Mouse (Mus musculus) lung, postnatal 0 days (tissue): ENCODE measurements around the gene Cby1. TPM values are rescaled to one million over a fixed set of nuclear protein-coding genes. Genes with fewer than 3 reads are reported as not detected.

Experiments
- ATAC-seq: fragments of 200-750 bp; cut with Nextera tagmentation; 2 replicates; pipeline ENCODE4 v1.8.0; 2017; ENCODE audit warnings: moderate library complexity
- DNase-seq: peaks from one replicate; pipeline ENCODE4 v3.0.0-alpha.2; 2016; ENCODE audit warnings: low spot score
- H3K27ac ChIP-seq: fragments of 300-500 bp; sonication (generic); 2 replicates; pipeline ENCODE4 v1.5.1; 2014; ENCODE audit warnings: antibody characterized with exemption, mild to moderate bottlenecking, low read length, mixed read lengths
- H3K27me3 ChIP-seq: fragments of 300-500 bp; sonication (generic); replicated peaks from 2 replicates; pipeline ENCODE4 v1.6.1; 2014; ENCODE audit warnings: low read length, mixed read lengths; ENCODE audit not compliant: insufficient read depth
- H3K36me3 ChIP-seq: fragments of 300-500 bp; sonication (generic); 2 replicates; pipeline ENCODE4 v1.6.1; 2014; ENCODE audit warnings: low read length, mixed read lengths; ENCODE audit not compliant: insufficient read depth
- H3K4me1 ChIP-seq: fragments of 300-500 bp; sonication (generic); 2 replicates; pipeline ENCODE4 v1.6.1; 2014; ENCODE audit warnings: antibody characterized with exemption, low read depth, low read length, mixed read lengths; ENCODE audit not compliant: insufficient read depth
- H3K4me2 ChIP-seq: fragments of 300-500 bp; sonication (generic); replicated peaks from 2 replicates; pipeline ENCODE4 v1.6.1; 2014; ENCODE audit warnings: low read depth, mild to moderate bottlenecking, low read length, moderate library complexity, mixed read lengths
- H3K4me3 ChIP-seq: fragments of 300-500 bp; sonication (generic); 2 replicates; pipeline ENCODE4 v1.5.1; 2014; ENCODE audit warnings: low read depth, low read length
- H3K9ac ChIP-seq: fragments of 300-500 bp; sonication (generic); replicated peaks from 2 replicates; pipeline ENCODE4 v1.6.1; 2014; ENCODE audit warnings: low read depth, mild to moderate bottlenecking
- H3K9me3 ChIP-seq: fragments of 300-500 bp; sonication (generic); 2 replicates; pipeline ENCODE4 v1.6.1; 2016; ENCODE audit warnings: low read length, mixed read lengths
- CTCF ChIP-seq: IDR thresholded peaks from 2 replicates; pipeline ENCODE4 v1.5.1; 2016; ENCODE audit warnings: antibody characterized with exemption, mild to moderate bottlenecking
- EP300 ChIP-seq: IDR thresholded peaks from 2 replicates; pipeline ENCODE4 v1.6.1; 2016; ENCODE audit warnings: antibody characterized with exemption, mild to moderate bottlenecking, control low read depth
- WGBS: fragments of 180-500 bp; shearing (Covaris S2); extraction: QIAGEN DNeasy Blood & Tissue Kit; methylation state at CpG from one replicate; pipeline ENCODE4 v1.1.7; 2014; 5-methylcytosine and 5-hydroxymethylcytosine counted together
- polyA plus RNA-seq: library from polyadenylated mRNA; unstranded; fragments of >200 nt; fragmentation: Nextera tagmentation; extraction: Ambion mirVana; gene quantifications from 2 replicates; pipeline ENCODE4 v1.2.1, GENCODE M21; 2015

Gene Cby1
- polyA plus RNA-seq, 1 experiment from 2014 or later = 45.3 TPM

DNA sequence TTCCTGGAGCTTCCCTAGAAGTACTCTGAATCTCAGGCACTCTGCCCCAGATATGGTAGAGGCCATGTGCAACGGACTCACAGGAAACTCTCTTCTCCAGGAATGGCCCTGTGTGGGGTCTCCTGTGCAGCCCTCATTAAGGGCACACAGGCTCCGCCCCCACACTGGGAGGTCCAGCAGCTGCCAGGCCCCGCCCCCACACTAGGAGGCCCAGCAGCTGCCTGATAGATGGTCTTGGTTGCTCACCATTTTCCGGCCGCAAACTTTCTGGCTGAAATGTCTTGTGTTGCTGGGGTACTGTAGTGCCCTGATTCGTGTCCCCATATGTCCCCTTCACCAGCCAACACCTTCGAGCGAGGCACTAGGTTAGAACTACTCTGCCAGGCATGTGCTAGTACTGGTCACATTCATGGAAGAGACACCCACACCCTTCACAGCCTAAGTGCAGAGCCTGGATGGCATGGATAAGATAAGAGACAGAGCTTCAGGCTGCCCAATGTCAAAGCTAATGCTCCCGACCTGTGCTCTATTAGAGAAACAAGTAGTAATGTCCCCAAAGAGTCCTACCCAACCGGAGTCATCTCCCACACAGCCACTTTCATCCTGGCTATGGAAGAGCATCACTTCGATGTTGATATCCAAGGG lies 39.1 kb upstream of the Cby1 start:
- no peak overlapping the region for H3K4me3 ChIP-seq
- H3K36me3 ChIP-seq = 0 out of 2 replicates have a peak, but pooled peaks cover 4% of the 10 kb centered on the region
- ATAC-seq = no peak
- no peak overlapping the region for H3K27ac ChIP-seq
- WGBS = 72% methylated on average over 11 of the region's 11 CpGs
- no peak for DNase-seq
- no peak overlapping the region for H3K9ac ChIP-seq
- H3K4me2 ChIP-seq = no peak overlapping the region
- no peak for TF ChIP-seq CTCF
- no peak for TF ChIP-seq EP300
- no peaks in the 10 kb centered on the region for H3K27me3 ChIP-seq
- no peaks in the 10 kb centered on the region for H3K4me1 ChIP-seq
- H3K9me3 ChIP-seq = no peaks in the 10 kb centered on the region

DNA sequence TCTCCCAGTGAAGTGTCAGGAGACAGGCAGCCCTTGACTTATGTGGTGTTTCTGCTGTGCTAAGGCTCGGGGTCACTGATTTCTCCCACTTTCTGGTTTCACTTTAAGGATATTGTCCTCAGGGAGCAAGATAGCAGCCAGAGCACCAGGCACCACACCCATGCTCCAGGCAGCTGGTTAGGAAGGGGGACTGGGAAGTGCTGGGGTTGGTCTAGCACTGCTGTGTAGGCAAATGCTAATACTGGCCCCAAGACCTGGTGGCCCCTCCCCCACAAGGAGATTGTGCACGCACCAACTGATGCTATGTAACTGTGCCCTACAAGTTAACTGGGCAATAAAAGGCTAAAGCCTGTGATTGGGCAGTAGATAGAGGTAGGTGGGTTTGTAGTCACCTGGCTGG lies 28.5 kb upstream of the Cby1 start:
- Histone ChIP-seq H3K27ac (no peak overlapping the region), H3K4me3 (no peak overlapping the region), H3K27me3 (no peaks in the 10 kb centered on the region), H3K4me2 (no peak overlapping the region), H3K36me3 (no peaks in the 10 kb centered on the region), H3K9ac (no peak overlapping the region), H3K4me1 (no peaks in the 10 kb centered on the region), H3K9me3 (no peaks in the 10 kb centered on the region)
- DNase-seq (no peak), ATAC-seq (no peak)
- WGBS = 64% methylated on average over 2 of the region's 2 CpGs
- TF ChIP-seq EP300 (no peak), CTCF (no peak)

DNA sequence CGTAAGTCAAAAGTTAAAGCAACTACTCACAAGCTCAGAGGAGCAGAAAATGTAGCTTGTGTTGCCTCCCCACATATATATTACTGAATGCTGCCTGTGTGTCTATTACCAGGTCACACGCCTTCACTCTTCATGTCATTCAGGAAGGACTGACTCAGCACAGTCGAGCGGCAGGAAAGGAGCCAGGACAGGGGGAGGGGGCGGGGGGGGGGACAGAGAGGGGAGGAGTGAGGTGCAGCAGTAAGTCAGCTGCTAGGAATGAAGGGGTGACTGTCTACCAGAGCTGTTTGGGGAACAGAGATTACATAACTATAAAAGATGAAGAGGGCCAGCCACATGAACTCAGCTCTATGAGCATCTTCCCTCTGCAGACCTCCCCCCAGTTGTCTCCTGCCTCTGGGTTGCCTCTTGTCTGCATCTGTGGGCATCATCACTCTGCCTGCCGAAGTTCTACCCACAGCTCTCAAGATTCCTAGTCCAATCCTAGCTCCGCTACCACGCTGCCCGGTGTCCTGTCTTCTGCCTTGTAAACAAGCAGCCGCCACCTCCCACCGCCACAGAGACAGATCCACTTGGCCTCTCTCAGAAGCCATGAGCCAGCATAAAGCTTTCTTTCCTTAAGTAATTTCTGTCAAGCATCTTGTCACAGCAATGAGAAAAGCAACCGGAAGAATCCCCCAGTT lies 17.7 kb upstream of the Cby1 start:
- H3K27ac ChIP-seq = no peak overlapping the region
- no peaks in the 10 kb centered on the region for H3K9me3 ChIP-seq
- 55% methylated on average over 11 of the region's 12 CpGs for WGBS
- ATAC-seq = no peak
- H3K9ac ChIP-seq = no peak overlapping the region
- no peaks in the 10 kb centered on the region for H3K4me1 ChIP-seq
- no peak overlapping the region for H3K4me2 ChIP-seq
- H3K36me3 ChIP-seq = no peaks in the 10 kb centered on the region
- H3K27me3 ChIP-seq = no peaks in the 10 kb centered on the region
- H3K4me3 ChIP-seq = no peak overlapping the region
- TF ChIP-seq EP300 (no peak), CTCF (no peak)
- DNase-seq = no peak

DNA sequence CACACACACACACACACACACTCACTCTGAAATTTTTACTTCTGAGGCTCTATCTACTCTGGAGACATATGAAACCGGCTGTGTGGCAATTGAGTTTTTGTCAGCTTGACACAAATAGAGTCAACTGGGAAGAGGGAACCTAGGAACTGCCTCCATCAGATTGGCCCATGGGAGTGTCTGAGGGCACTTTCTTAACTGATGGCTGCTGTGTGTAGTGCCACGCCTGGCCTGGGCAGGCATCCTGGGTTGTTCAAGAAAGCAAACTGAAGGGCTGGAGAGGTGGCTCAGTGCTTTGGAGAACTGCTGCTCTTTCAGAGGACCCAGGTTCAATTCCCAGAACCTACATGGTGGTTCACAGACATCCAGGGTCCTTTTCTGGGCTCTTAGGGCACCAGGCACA lies 13.5 kb upstream of the Cby1 start:
- Histone ChIP-seq H3K4me3 (no peak overlapping the region), H3K27me3 (no peaks in the 10 kb centered on the region), H3K36me3 (0 out of 2 replicates have a peak, but pooled peaks cover 3% of the 10 kb centered on the region), H3K4me1 (no peaks in the 10 kb centered on the region), H3K27ac (no peak overlapping the region), H3K9me3 (no peaks in the 10 kb centered on the region), H3K4me2 (no peak overlapping the region), H3K9ac (no peak overlapping the region)
- no peak for TF ChIP-seq EP300
- WGBS = 69% methylated on average over 2 of the region's 2 CpGs
- no peak for DNase-seq
- ATAC-seq = no peak

- Histone ChIP-seq H3K27me3 (no peaks in the 10 kb centered on the region), H3K4me1 (no peaks in the 10 kb centered on the region), H3K9ac (no peak overlapping the region), H3K9me3 (no peaks in the 10 kb centered on the region), H3K36me3 (0 out of 2 replicates have a peak, but pooled peaks cover 3% of the 10 kb centered on the region), H3K4me2 (no peak overlapping the region), H3K4me3 (no peak overlapping the region), H3K27ac (no peak overlapping the region)
- 87% methylated on average over 12 of the region's 12 CpGs for WGBS
- ATAC-seq (no peak), DNase-seq (no peak)
- TF ChIP-seq EP300 (no peak), CTCF (no peak)
Measured at GRCm38 (mm10) chr15:79648130-79648529, 10.9 kb upstream of the Cby1 start.

- TF ChIP-seq EP300 (no peak), CTCF (peak; percentile 74)
- no peak overlapping the region for H3K4me2 ChIP-seq
- no peak overlapping the region for H3K9ac ChIP-seq
- DNase-seq (peak; percentile 32), ATAC-seq (peak; percentile 28)
- no peaks in the 10 kb centered on the region for H3K27me3 ChIP-seq
- H3K27ac ChIP-seq = no peak overlapping the region
- 0 out of 2 replicates have a peak, but pooled peaks cover 3% of the 10 kb centered on the region for H3K36me3 ChIP-seq
- no peaks in the 10 kb centered on the region for H3K9me3 ChIP-seq
- H3K4me1 ChIP-seq = no peaks in the 10 kb centered on the region
- no peak overlapping the region for H3K4me3 ChIP-seq
Measured at GRCm38 (mm10) chr15:79650569-79650968, 8.4 kb upstream of the Cby1 start.
